Mouse (Mus musculus) spleen, postnatal 4 days (tissue): ENCODE data around the gene Cnot6l.
A peak's percentile ranks its signal among the peaks of the same experiment; 100 is the strongest.

ENCODE experiments used
- DNase-seq, 2 experiments: peaks; one replicate each; pipeline ENCODE4 v3.0.0; 2022; ENCODE audit warnings: low spot score in 2 of 2

Gene Cnot6l

GRCm38 (mm10) chr5:96161578-96162398, 2.2 kb downstream of the Cnot6l start:
- DNase-seq = peak; percentile 67 to 85

GRCm38 (mm10) chr5:96161263-96161577, 2.8 kb downstream of the Cnot6l start:
- no peak for DNase-seq

- peak; percentile 20 to 66 for DNase-seq
Measured at GRCm38 (mm10) chr5:96160467-96161262, 3.3 kb downstream of the Cnot6l start.

GRCm38 (mm10) chr5:96142351-96142750, 21.6 kb downstream of the Cnot6l start:
- DNase-seq = no peak

- DNase-seq = no peak
Measured at GRCm38 (mm10) chr5:96130683-96131082, 33.3 kb downstream of the Cnot6l start.

GRCm38 (mm10) chr5:96126856-96127255, 37.1 kb downstream of the Cnot6l start:
- no peak for DNase-seq

GRCm38 (mm10) chr5:96114943-96115342, 49.0 kb downstream of the Cnot6l start:
- DNase-seq = no peak

GRCm38 (mm10) chr5:96104644-96105043, 59.3 kb downstream of the Cnot6l start:
- no peak for DNase-seq

GRCm38 (mm10) chr5:96091468-96091867, 72.5 kb downstream of the Cnot6l start:
- no peak for DNase-seq

- no peak for DNase-seq
Measured at GRCm38 (mm10) chr5:96085324-96085723, 78.6 kb downstream of the Cnot6l start.

- DNase-seq = no peak
Measured at GRCm38 (mm10) chr5:96079026-96079425, 84.9 kb downstream of the Cnot6l start.

GRCm38 (mm10) chr5:96065591-96065990, 98.4 kb downstream of the Cnot6l start:
- DNase-seq = no peak

- DNase-seq = no peak
Measured at GRCm38 (mm10) chr5:96042492-96042891, 121.5 kb downstream of the Cnot6l start.

- DNase-seq = no peak
Measured at GRCm38 (mm10) chr5:96041507-96042104, 122.4 kb downstream of the Cnot6l start.

GRCm38 (mm10) chr5:96039188-96039840, 124.7 kb downstream of the Cnot6l start:
- DNase-seq = no peak

- no peak for DNase-seq
Measured at GRCm38 (mm10) chr5:96037684-96038121, 126.3 kb downstream of the Cnot6l start.

GRCm38 (mm10) chr5:96036125-96036672, 127.8 kb downstream of the Cnot6l start:
- peak in 1 of 2 experiments; percentile 48 for DNase-seq

- no peak for DNase-seq
Measured at GRCm38 (mm10) chr5:96034101-96034500, 129.9 kb downstream of the Cnot6l start.

- no peak for DNase-seq
Measured at GRCm38 (mm10) chr5:96029821-96030220, 134.2 kb downstream of the Cnot6l start.
